Mouse (Mus musculus): ENCODE results near the gene Pdcl2.
A peak's percentile ranks its signal among the peaks of the same experiment; 100 is the strongest.

Gene Pdcl2

GRCm38 (mm10) chr5:76303745-76304451, 27.1 kb downstream of the Pdcl2 start:
- peak in 1 of 2 experiments; percentile 62 for DNase-seq (ENCODE audit: low spot score in 2 of 2)

DNA sequence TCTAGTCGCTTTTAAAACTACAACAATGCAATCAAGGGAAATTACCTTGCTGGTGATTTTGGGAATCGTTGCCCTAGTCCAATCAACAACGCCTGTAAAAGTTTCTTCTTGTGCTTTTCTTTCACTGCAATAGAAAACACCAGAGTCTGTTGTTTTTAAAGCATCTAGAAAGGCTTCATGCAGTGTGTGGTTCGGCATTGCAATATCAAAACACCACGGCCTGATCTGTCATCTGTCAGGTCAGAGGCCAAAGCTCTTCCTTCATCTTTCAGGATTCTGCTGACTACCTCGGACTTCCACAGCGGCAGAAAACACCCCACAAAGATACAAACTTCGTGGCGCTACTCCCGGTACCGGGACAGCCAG, 27.6 kb downstream of the Pdcl2 start:
- no peak for DNase-seq (ENCODE audit: low spot score in 2 of 2)

DNA sequence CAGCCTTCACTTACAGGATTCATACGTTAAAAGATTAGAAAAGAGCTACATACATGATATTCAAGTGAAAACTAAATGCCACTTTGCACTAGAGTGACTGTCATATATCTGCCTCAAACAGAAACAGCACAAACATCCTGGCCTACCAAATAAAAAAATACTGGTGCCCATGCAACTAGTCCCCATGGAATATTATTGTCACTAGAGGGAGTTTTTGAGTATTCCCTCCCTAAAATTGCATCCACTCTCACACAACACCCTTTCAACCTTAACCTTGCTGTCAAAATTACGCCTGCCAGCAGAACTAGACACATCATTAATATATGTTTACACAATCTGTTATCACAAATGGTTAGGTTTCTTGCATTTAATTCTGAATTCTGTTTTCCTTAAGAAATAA, 28.9 kb downstream of the Pdcl2 start:
- no peak for DNase-seq (ENCODE audit: low spot score in 2 of 2)

DNA sequence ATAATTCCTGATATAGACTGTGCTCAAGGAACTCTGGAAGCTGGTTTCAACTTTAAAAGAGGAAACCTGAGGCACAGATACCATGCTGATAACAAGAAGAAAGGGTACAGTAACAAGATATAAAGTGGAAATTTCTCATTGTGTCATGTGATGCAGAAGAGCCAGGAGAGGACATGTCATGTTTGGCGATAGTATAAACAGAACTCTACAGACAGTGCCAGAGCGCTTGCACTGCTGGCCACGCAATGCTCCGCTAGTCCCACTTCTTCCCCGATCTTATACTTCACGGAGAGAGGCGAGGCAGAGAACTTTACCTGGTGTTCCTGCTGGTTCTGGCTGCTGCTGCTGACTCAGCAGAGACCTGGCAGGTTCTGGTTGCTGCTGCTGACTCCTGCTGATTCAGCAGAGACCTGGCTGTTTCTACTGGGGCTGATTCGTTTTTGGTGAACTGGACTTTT, 41.7 kb downstream of the Pdcl2 start:
- DNase-seq (ENCODE audit: low spot score in 2 of 2): no peak

DNA sequence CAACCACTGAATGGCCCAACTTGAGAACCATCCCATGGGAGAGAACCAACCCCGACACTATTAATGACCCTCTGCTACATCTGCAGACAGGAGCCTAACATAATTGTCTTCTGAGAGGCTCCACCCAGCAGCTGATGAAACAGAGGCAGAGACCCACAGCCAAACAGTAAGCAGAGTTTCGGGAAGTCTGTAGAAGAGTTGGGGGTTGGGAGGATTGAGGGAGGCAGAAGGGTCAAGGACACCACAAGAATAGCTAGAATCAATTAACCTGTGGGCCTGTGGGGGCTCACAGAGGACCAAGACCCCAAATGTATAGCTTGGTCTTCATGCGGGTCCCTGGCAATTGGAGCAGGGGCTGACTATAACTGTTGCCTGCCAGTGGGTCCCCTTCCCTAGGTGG, 42.7 kb downstream of the Pdcl2 start:
- DNase-seq (ENCODE audit: low spot score in 2 of 2): no peak

GRCm38 (mm10) chr5:76287062-76287461, 43.9 kb downstream of the Pdcl2 start:
- DNase-seq (ENCODE audit: low spot score in 2 of 2): no peak

DNA sequence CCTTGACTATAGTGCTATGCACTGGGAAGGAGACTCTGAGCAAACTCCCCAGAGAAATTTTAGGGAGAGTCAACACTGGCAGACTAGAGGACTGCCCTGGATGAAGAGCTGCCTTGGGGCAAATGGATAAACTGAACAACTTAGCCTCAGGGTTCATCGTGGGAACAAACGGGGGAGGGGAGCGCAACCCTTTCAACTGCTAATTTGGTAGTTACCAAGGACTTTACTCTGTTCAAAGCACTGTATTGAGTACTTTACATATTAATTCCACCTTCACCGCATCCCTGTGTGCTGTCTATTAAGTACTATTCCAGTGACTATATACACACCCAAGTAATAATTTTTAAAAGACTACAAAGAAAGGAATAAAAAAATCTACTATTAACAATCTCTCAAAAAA, 45.3 kb downstream of the Pdcl2 start:
- DNase-seq (ENCODE audit: low spot score in 2 of 2): no peak

- DNase-seq (ENCODE audit: low spot score in 2 of 2): no peak
Observed at GRCm38 (mm10) chr5:76283890-76284289, 47.1 kb downstream of the Pdcl2 start.

DNA sequence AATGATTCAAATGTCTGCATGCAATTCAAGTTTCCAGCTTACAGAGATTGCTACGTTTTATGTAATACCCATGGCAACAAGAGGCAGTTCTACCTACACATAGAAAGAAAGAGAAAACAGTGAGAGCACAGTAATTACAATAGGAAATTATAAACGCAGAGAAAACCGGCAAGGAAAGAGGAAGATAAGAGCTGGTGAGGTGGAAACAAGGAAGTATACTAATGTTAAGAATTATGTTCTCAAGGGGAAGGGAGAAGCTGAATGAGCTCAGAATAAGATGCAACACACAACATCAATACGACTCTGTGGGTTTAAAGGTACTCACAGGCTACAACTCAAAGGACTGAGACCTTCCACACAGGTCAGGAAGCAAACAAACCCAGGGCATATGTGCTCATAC, 56.0 kb downstream of the Pdcl2 start:
- no peak for DNase-seq (ENCODE audit: low spot score in 2 of 2)

All from left cerebral cortex, adult 9 months (tissue).